Mouse (Mus musculus) forebrain, embryonic 11.5 days (tissue): ENCODE results near the gene Pnpla7. TPM values are rescaled to one million over a fixed set of nuclear protein-coding genes. Genes with fewer than 3 reads are reported as not detected.

ENCODE experiments used
- ATAC-seq: fragments of 200-750 bp; cut with Nextera tagmentation; replicated peaks from 2 replicates; pipeline ENCODE4 v1.8.0; 2017; ENCODE audit warnings: moderate TSS enrichment; ENCODE audit not compliant: low FRiP score
- DNase-seq: peaks from one replicate; pipeline ENCODE4 v3.0.0-alpha.2; 2017; ENCODE audit warnings: low spot score
- H3K27ac ChIP-seq: fragments of 300-500 bp; sonication (generic); 2 replicates; pipeline ENCODE4 v1.5.1; 2014; ENCODE audit warnings: low read depth, low read length
- H3K27me3 ChIP-seq: fragments of 300-500 bp; sonication (generic); 2 replicates; pipeline ENCODE4 v1.6.1; 2014; ENCODE audit warnings: mild to moderate bottlenecking, low read length, mixed read lengths; ENCODE audit not compliant: control insufficient read depth, insufficient read depth
- H3K36me3 ChIP-seq: fragments of 300-500 bp; sonication (generic); 2 replicates; pipeline ENCODE4 v1.6.1; 2014; ENCODE audit warnings: mild to moderate bottlenecking, low read length, moderate library complexity, mixed read lengths; ENCODE audit not compliant: control insufficient read depth, insufficient read depth
- H3K4me1 ChIP-seq: fragments of 300-500 bp; sonication (generic); replicated peaks from 2 replicates; pipeline ENCODE4 v1.6.1; 2014; ENCODE audit warnings: low read length, mixed read lengths; ENCODE audit not compliant: control insufficient read depth, insufficient read depth
- H3K4me2 ChIP-seq: fragments of 300-500 bp; sonication (generic); 2 replicates; pipeline ENCODE4 v1.6.1; 2014; ENCODE audit warnings: low read depth, mild to moderate bottlenecking, low read length, moderate library complexity, mixed read lengths; ENCODE audit not compliant: severe bottlenecking
- H3K4me3 ChIP-seq: fragments of 300-500 bp; sonication (generic); 2 replicates; pipeline ENCODE4 v1.5.1; 2014; ENCODE audit warnings: low read depth, low read length
- H3K9ac ChIP-seq: fragments of 300-500 bp; sonication (generic); 2 replicates; pipeline ENCODE4 v1.6.1; 2014; ENCODE audit warnings: low read length
- H3K9me3 ChIP-seq: fragments of 300-500 bp; sonication (generic); 2 replicates; pipeline ENCODE4 v1.6.1; 2016; ENCODE audit warnings: low read length, mixed read lengths; ENCODE audit not compliant: control insufficient read depth
- WGBS: fragments of 180-500 bp; shearing (Covaris S2); extraction: QIAGEN DNeasy Blood & Tissue Kit; methylation state at CpG from one replicate; pipeline ENCODE4 v1.1.7; 2014; 5-methylcytosine and 5-hydroxymethylcytosine counted together
- polyA plus RNA-seq: library from polyadenylated mRNA; unstranded; fragments of >200 nt; fragmentation: Nextera tagmentation; extraction: Ambion mirVana; gene quantifications from 2 replicates; pipeline ENCODE4 v1.2.1, GENCODE M21; 2014

Pnpla7 gene
- polyA plus RNA-seq, 1 experiment from 2014 or later = 4.5 TPM

DNA sequence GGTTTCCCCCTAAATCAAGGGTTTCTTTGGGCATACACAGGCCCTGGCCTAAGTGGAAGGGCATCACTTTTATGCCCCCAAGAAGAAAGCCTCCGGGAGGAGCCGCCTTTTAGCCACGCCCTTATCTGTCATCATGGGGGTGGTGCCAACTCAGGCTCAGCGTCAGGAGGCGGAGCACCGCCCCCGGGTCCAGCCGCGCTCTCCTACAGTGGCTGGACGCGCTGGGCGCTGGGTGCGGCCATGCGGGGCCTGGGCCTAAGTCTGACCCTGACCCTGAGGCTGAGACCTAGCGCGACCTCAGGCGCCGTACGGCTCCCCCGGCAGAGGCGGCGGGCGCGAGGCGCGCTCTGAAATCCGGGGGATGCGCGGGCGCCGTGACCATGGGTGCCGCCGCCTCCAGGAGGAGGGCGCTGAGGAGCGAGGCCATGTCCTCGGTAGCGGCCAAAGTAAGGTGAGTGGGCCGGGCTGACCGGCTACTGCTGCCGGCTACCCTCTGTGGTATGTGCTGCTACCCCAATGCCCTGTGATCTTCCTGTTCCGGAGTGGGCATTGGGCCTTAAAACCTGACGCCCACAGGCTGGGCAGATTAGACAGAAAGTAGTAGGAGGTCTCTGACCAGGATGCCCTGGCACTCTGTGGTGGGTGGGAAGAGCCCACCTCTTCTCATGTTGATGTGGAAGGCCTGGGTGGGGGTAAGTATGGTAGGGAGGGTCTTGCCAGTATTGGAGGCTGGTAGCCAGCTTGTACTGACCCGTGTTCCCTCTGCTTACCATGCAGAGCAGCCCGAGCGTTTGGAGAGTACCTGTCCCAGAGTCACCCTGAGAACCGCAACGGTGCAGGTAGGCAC is 78.6 kb downstream of the Pnpla7 start, which contains the start of gene Nsmf:
Gene Nsmf, plus strand, starts transcription at position 135 of the 847 bp plus-strand sequence.
- peak within 1 kb of the TSS; percentile 79 for H3K4me3 ChIP-seq
- no peaks in the 10 kb centered on the region for H3K27me3 ChIP-seq
- no peak within 1 kb of the TSS for H3K27ac ChIP-seq
- peaks cover 7% of the 10 kb centered on the region for H3K4me1 ChIP-seq
- DNase-seq (peak; percentile 90), ATAC-seq (peak; percentile 94)
- peak within 1 kb of the TSS; percentile 80 for H3K9ac ChIP-seq
- no peaks in the 10 kb centered on the region for H3K9me3 ChIP-seq
- WGBS = 6% methylated on average over 47 of the region's 47 CpGs
- no peaks in the 10 kb centered on the region for H3K36me3 ChIP-seq
- peak within 1 kb of the TSS; percentile 85 for H3K4me2 ChIP-seq

DNA sequence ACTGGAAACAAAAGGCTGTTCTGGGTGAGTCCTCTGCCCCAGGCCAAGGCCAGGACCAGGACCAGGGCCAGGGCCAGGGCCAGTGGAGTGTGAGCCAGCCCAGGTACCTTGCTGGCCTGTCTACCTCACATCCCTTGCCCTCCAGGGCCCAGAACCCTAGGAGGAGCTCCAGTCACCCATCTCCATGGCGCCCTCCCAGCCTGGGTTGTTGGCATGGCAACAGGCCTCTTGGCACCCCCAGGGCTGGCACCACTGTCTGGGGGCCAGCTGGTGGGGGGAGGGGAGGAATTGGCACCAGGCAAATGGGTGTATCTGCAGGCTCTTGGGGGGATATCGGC is 79.2 kb downstream of the Pnpla7 start:
- Histone ChIP-seq H3K4me1 (peaks cover 7% of the 10 kb centered on the region), H3K4me2 (peak overlapping the region; percentile 85), H3K36me3 (no peaks in the 10 kb centered on the region), H3K27me3 (no peaks in the 10 kb centered on the region), H3K27ac (no peak overlapping the region), H3K4me3 (peak overlapping the region; percentile 79), H3K9me3 (no peaks in the 10 kb centered on the region), H3K9ac (peak overlapping the region; percentile 80)
- DNase-seq = peak; percentile 62
- WGBS = 64% methylated on average over 2 of the region's 2 CpGs
- ATAC-seq = peak; percentile 25; the same call in 1 of the 2 replicates

DNA sequence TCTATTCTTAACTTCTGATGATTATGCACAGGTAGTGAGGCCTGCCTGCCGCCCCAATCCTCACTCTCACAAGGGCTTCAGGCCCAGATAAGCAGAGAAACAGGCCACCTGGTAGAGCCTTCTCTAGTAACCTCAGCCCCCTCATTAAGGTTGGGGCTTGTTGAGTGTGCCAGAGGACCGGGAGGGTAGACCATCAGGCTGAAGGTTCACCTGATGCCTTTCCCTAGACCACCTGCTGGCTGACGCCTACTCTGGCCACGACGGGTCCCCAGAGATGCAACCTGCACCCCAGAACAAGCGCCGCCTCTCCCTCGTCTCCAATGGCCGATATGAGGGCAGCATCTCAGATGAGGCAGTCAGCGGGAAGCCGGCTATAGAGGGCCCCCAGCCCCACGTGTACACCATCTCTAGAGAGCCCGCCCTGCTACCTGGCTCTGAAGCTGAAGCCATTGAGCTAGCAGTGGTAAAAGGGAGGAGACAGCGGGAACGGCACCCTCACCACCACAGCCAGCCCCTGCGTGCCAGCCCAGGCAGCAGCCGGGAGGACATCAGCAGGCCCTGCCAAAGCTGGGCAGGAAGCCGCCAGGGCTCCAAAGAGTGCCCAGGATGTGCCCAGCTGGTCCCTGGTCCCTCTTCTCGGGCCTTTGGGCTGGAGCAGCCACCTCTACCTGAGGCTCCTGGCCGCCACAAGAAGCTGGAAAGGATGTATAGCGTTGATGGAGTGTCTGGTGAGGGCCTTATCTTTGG is 79.7 kb downstream of the Pnpla7 start:
- no peaks in the 10 kb centered on the region for H3K9me3 ChIP-seq
- H3K36me3 ChIP-seq = no peaks in the 10 kb centered on the region
- peak overlapping the region; percentile 79; the same call in 1 of the 2 replicates for H3K4me3 ChIP-seq
- WGBS = 90% methylated on average over 21 of the region's 21 CpGs
- no peaks in the 10 kb centered on the region for H3K27me3 ChIP-seq
- peak overlapping the region; percentile 80 for H3K9ac ChIP-seq
- DNase-seq (no peak), ATAC-seq (no peak)
- peak overlapping the region; percentile 85 for H3K4me2 ChIP-seq
- no peak overlapping the region for H3K27ac ChIP-seq
- peaks cover 7% of the 10 kb centered on the region for H3K4me1 ChIP-seq

DNA sequence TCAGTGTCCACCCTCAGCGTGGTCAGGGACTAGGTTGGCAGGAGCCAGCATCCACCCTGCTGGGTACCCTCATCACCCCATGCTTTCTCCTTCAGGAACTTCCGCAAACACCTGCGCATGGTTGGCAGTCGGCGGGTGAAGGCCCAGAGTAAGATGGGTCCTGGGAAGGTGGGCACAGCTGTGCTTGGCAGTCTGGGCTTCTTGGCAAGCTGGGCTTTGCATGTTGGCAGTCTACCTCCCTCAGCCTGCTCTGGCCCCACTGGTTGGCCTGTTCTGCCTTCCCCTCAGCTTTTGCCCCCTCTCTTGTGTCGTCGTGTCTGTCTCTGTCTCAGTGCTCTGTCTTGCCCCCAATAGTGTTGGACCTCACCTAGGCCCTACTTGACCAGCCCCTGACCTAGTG is 83.1 kb downstream of the Pnpla7 start:
- Histone ChIP-seq H3K9ac (no peak overlapping the region), H3K27ac (no peak overlapping the region), H3K4me1 (peaks cover 7% of the 10 kb centered on the region), H3K4me3 (no peak overlapping the region), H3K36me3 (no peaks in the 10 kb centered on the region), H3K4me2 (no peak overlapping the region), H3K9me3 (no peaks in the 10 kb centered on the region), H3K27me3 (no peaks in the 10 kb centered on the region)
- DNase-seq (no peak), ATAC-seq (no peak)
- 94% methylated on average over 7 of the region's 7 CpGs for WGBS

DNA sequence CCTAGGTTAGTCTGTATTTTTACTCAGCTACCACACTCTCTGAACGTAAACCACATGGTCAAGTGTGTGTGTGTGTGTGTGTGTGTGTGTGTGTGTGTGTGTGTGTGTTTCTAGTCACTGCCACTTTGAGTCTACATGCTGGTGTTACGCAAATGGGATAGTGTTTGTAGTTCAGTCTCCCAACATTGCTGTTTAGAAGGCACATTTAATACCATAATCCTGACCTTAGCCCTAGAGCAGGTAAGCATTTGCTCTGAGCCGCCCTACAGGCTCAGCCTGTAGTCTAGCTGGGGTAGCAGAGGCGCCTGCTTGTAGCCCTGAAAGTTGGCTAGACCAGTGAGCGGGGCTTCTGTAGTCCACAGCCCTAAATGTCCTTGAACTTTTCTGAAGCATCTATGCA is 87.7 kb downstream of the Pnpla7 start:
- no peak for ATAC-seq
- Histone ChIP-seq H3K27ac (no peak overlapping the region), H3K4me3 (no peak overlapping the region), H3K27me3 (no peaks in the 10 kb centered on the region), H3K9ac (no peak overlapping the region), H3K4me1 (no peaks in the 10 kb centered on the region), H3K4me2 (no peak overlapping the region), H3K36me3 (no peaks in the 10 kb centered on the region), H3K9me3 (no peaks in the 10 kb centered on the region)
- 95% methylated on average over 5 of the region's 5 CpGs for WGBS
- no peak for DNase-seq

DNA sequence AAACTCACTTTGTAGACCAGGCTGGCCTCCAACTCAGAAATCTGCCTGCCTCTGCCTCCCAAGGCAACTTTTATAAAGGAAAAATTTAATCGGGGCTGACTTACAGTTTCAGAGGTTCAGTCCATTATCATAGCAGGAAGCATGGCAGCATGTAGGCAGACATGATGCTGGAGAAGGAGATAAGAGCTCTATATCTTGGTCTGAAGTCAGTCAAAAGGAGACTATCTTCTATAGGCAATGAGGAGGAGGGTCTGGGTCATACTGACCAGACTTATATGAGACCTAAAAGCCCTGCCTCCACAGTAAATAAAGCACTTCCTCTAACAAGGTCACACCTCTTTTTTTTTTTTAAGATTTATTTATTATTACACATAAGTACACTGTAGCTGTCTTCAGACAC is 88.5 kb downstream of the Pnpla7 start:
- Histone ChIP-seq H3K4me2 (no peak overlapping the region), H3K36me3 (no peaks in the 10 kb centered on the region), H3K9ac (no peak overlapping the region), H3K27ac (no peak overlapping the region), H3K4me1 (no peaks in the 10 kb centered on the region), H3K9me3 (no peaks in the 10 kb centered on the region), H3K27me3 (no peaks in the 10 kb centered on the region), H3K4me3 (no peak overlapping the region)
- ATAC-seq = no peak
- no peak for DNase-seq
- WGBS = 89% methylated on average over 1 of the region's 1 CpGs

DNA sequence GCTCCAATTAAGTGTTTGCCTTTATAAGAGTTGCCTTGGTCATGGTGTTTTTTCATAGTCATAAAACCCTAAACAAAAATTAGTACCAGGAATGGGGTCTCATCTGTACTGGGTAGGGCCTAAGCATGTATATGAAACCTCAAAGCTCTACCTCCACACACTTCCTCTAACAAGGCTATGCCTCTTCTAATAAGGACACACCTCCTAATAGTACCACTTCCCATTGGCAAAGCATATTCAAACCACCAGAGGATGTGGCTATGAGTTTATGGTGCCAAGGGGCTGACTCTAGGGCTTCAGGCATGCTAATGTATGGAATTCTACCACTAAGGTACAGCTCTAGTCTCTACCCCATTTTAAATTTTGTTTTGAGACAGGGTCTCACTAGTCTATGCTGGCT is 89.7 kb downstream of the Pnpla7 start:
- Histone ChIP-seq H3K9me3 (no peaks in the 10 kb centered on the region), H3K4me3 (no peak overlapping the region), H3K27me3 (no peaks in the 10 kb centered on the region), H3K9ac (no peak overlapping the region), H3K4me2 (no peak overlapping the region), H3K36me3 (no peaks in the 10 kb centered on the region), H3K27ac (no peak overlapping the region), H3K4me1 (no peaks in the 10 kb centered on the region)
- ATAC-seq = no peak
- DNase-seq = no peak

DNA sequence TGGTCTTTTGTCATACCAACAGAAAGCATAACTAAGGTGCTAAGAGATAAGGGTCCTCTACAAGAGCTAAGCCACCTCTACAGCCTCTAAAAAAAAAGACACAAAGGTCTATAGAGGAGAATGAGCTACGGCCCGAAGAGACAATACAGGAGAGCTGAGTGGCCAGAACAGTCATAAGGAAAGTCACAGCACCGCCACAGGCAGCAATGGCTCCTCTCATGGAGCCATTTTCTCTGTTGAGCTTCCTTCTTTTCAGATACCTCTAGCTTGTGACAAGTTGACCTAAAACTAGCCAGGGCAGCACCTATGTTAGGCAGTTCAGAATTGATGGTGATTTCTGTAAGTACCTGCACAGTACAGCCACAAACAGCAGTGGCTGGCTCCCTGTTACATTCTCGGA is 90.7 kb downstream of the Pnpla7 start:
- DNase-seq = no peak
- no peak for ATAC-seq
- no peak overlapping the region for H3K4me2 ChIP-seq
- no peaks in the 10 kb centered on the region for H3K36me3 ChIP-seq
- no peaks in the 10 kb centered on the region for H3K27me3 ChIP-seq
- H3K9ac ChIP-seq = no peak overlapping the region
- H3K4me1 ChIP-seq = no peaks in the 10 kb centered on the region
- H3K4me3 ChIP-seq = no peak overlapping the region
- H3K27ac ChIP-seq = no peak overlapping the region
- 83% methylated on average over 4 of the region's 4 CpGs for WGBS
- H3K9me3 ChIP-seq = no peaks in the 10 kb centered on the region
